Mouse (Mus musculus): ENCODE measurements around the gene Gm26965.
A peak's percentile ranks its signal among the peaks of the same experiment; 100 is the strongest.
"Not testable (repeated sequence)": the region's sequence is repeated elsewhere in the genome, so short reads cannot be mapped to it uniquely, and the experiment has no call there.

Gene Gm26965

GRCm38 (mm10) chr13:67525753-67526410 is at the start of gene Gm26965, which contains the start of gene Zfp87:
Gm26965 (minus strand) TSS chr13:67526151.
Zfp87 (minus strand) TSS chr13:67526177.
- DNase-seq: peak; percentile 92 to 95

GRCm38 (mm10) chr13:67572591-67573189 is 46.7 kb upstream of the Gm26965 start:
- DNase-seq: no peak

- DNase-seq: no peak
Observed at GRCm38 (mm10) chr13:67553730-67554129, 27.8 kb upstream of the Gm26965 start, which contains the start of gene Zfp748. Zfp748 (minus strand) TSS chr13:67553830.

- DNase-seq: peak; percentile 85 to 89
Observed at GRCm38 (mm10) chr13:67552505-67553346, 26.8 kb upstream of the Gm26965 start.

GRCm38 (mm10) chr13:67545941-67546340 is 20.0 kb upstream of the Gm26965 start:
- DNase-seq: no peak

DNA sequence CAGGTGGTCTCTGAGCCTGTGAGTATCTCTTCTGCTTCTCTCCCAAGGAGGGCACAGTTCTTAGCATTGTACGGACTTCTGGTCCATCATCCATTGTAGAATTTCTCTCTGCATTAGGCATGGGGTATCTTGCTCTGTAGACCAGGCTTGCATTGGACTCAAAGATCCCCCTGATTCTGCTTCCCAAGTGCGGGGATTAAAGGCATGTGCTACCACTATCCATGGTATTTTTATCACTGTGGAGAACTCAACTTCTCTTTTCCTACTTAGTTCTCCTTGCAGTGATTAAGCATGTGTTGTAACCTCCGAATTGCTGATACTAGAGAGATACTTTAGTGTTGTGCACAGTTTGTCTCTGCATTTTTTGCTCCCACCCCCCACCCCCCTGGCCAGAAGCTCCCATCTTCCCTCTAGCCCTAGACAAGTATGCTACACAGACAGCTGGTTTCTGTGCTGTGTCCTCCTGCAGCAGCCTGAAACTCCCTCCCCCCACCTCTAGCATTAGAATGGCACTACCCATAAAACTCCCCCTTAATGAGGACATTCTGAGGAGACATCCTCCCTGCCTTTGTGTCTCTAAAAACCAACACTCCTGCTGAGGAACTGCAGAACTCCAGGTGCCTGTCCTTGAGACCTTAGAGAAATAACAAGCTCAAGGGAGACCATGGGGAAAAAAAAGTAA is 1.2 kb upstream of the Gm26965 start:
- DNase-seq: no peak

- DNase-seq: peak in 1 of 2 experiments; percentile 12
Observed at GRCm38 (mm10) chr13:67500908-67501307, 25.0 kb downstream of the Gm26965 start.

DNA sequence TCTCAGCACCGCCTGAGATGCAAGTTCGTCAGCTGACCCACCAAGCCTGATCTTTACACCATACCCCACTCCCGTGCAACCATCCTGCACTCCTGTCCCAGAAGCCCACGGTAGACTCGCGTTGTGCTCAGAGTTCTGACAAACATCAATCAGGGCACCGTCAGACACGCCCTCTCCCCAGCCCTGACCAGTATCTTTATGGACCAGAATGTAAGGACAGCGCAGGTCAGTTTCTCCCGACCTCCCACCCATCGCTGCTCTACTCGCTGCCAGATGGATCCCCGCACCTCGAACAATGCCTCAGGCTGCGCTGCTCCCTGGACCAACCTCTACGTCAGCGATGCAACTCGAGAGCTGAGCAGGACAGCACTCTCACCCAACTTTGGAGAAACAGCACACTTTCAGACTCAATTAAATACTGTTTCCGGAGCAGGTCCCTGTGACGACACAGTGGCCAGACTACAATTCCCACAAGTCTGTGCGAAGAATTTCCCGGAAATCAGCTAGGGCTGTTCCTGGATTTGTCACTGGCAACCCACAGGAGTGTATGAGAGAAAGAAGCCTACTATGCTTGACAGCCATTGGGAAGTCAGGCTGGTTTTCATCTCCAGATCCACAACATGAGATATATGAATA is 25.7 kb downstream of the Gm26965 start, which contains the start of gene Zfp58:
TSS of gene Zfp58 (minus strand) at position 472 of the 636 bp plus-strand sequence.
- DNase-seq: peak; percentile 80 to 88

DNA sequence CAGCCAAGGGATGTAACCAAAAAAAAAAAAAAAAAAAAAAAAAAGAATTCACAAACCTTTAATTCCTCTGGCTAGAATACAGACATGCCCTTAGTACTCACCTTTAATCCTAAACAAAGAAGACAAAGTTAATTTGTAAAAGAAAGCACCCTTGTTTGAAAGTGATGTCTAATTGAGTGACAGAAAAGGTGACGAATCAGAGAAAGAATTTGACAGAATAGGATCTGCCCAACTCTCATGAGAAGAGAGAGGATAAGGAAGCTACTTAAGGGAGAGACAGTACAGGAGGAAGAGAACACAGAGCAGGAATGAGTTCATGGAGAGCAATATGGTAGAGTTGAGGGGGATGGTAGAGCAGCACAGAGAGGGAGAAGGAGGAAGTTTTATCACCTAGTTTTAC is 30.3 kb downstream of the Gm26965 start:
- DNase-seq: no peak

DNA sequence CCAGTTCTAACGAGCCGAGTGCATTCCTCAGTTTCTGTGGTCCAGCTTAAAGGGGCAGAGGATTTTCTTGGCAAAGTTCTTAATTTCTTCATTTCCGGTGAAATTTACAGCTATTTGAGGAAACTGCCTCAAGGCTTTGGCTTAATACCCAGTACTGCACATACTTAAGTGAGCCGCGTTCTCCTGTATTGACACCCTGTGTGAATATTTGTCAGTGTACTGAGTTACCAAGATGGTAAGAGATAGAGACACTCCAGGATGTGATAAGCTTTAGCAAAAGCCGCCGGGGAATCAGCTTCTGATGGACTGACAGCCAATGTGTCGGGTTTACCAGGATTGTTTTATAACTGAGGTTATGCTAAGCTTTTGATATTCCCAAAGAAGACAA is 41.5 kb downstream of the Gm26965 start:
- DNase-seq: peak in 1 of 2 experiments; percentile 22

DNA sequence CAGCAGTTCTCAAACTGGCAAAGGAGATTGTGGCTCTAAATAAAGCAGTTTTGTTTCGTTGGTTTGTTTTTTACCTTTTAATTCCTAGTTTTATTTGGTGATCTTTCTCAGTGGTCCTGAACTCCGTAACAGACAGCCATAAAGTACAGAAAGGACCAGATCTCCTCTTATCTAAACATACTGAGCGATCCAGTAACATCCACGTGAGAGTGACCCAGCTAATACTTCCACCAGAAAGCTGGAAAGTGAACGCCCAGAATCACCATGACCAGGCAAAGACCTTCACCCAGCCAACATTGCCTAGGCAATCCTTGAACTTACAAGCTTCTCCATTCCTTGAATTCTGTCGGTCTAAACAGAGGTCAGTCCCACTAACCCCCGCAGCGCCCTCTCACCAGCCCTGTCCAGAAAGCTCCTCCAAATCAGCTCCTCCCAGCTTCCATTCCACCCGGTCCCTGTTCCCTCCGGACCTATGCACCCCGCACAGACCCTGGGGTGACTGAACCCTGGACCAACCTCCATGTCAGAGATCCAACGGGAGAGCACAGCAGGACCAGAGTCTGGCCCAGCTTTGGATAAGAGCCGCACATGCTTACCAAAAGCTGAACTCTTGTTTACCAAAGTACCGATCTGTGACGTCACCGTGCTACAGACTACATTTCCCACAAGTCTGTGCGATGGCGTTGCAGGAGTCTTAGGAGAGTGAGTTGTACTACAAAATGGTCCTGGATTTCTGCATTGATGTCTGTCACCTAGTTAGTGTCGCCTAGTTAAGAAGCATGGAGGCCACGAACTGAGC is 42.1 kb downstream of the Gm26965 start, which contains the start of gene Zfp874b:
TSS of gene Zfp874b (minus strand) at position 634 of the 799 bp plus-strand sequence.
- peak; percentile 85 to 91 for DNase-seq

GRCm38 (mm10) chr13:67481528-67481927 is 44.4 kb downstream of the Gm26965 start:
- no peak for DNase-seq

- no peak for DNase-seq
Observed at GRCm38 (mm10) chr13:67469274-67469673, 56.7 kb downstream of the Gm26965 start.

- DNase-seq: not testable (repeated sequence)
Observed at GRCm38 (mm10) chr13:67463506-67464185, 62.3 kb downstream of the Gm26965 start.

- DNase-seq: peak in 1 of 2 experiments; percentile 2
Observed at GRCm38 (mm10) chr13:67452021-67452309, 74.0 kb downstream of the Gm26965 start.

DNA sequence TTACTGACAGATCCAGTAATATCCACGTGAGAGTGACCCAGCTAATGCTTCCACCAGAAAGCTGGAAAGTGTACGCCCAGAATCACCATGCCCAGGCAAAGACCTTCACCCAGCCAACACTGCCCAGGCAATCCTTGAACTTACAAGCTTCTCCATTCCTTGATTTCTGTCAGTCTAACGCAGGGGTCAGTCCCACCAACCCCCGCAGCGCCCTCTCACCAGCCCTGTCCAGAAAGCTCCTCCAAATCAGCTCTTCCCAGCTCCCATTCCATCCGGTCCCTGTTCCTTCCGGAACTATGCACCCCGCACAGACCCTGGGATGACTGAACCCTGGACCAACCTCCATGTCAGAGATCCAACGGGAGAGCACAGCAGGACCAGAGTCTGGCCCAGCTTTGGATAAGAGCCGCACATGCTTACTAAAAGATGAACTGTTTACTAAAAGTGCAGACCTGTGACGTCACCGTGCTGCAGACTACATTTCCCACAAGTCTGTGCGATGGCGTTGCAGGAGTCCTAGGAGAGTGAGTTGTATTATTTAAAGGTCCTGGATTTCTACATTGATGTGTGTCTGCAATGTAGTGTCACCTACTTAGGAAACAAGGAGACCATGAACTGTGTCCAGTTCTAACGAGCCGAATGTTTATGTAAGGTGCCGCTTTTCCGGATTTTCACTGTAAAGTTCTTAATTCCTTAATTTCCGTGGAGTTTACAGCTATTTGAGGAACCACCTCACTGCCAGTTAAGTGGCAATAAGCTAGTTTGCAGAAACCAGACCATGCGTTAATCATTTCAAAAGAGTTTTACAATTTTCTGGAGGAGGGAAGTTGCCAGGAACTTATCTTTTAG is 74.6 kb downstream of the Gm26965 start, which contains the start of gene Zfp874a:
TSS of gene Zfp874a (minus strand) at position 453 of the 849 bp plus-strand sequence.
- peak; percentile 88 to 93 for DNase-seq

All from cerebellum, postnatal 14 days (tissue).